Mouse (Mus musculus): ENCODE results near the gene Mlph. TPM values are rescaled to one million over a fixed set of nuclear protein-coding genes. Genes with fewer than 3 reads are reported as not detected.

Mlph gene
- polyA plus RNA-seq, 1 experiment from 2014 or later, result 8.8 TPM

GRCm38 (mm10) chr1:90967583-90967982 is 52.7 kb downstream of the Mlph start:
- Histone ChIP-seq H3K27me3 (ENCODE audit: control insufficient read depth, insufficient read depth, low read length) (no peaks in the 10 kb centered on the region), H3K36me3 (ENCODE audit: control insufficient read depth, insufficient read depth, low read length) (no peaks in the 10 kb centered on the region), H3K9me3 (ENCODE audit: control insufficient read depth, low read length) (no peaks in the 10 kb centered on the region), H3K4me1 (replicated peaks; ENCODE audit: control insufficient read depth, insufficient read depth) (0 out of 2 replicates have a peak, but pooled peaks cover 6% of the 10 kb centered on the region), H3K9ac (ENCODE audit: low read length) (no peak overlapping the region), H3K27ac (replicated peaks) (0 out of 2 replicates have a peak overlapping the region, but pooled peaks have one; percentile 18), H3K4me3 (ENCODE audit: low read depth, low read length) (no peak overlapping the region), H3K4me2 (replicated peaks; ENCODE audit: low read depth) (peak overlapping the region; percentile 32)
- ATAC-seq (ENCODE audit: low FRiP score, low TSS enrichment), result peak; percentile 19; the same call in 1 of the 2 replicates
- 44% methylated on average over 7 of the region's 7 CpGs for WGBS
- TF ChIP-seq EP300 (optimal IDR thresholded peaks at IDR 0.05), result no peak
- TF ChIP-seq CTCF (IDR thresholded peaks at IDR 0.05; ENCODE audit: low read depth), result no peak
- peak; percentile 73 for DNase-seq (ENCODE audit: low spot score)

GRCm38 (mm10) chr1:90968649-90969048 is 53.8 kb downstream of the Mlph start:
- H3K4me1 ChIP-seq (replicated peaks; ENCODE audit: control insufficient read depth, insufficient read depth), result peaks cover 5% of the 10 kb centered on the region; the same call in 1 of the 2 replicates
- DNase-seq (ENCODE audit: low spot score) (no peak), ATAC-seq (ENCODE audit: low FRiP score, low TSS enrichment) (no peak)
- H3K27ac ChIP-seq (replicated peaks), result no peak overlapping the region; the same call in 1 of the 2 replicates
- no peaks in the 10 kb centered on the region for H3K9me3 ChIP-seq (ENCODE audit: control insufficient read depth, low read length)
- H3K27me3 ChIP-seq (ENCODE audit: control insufficient read depth, insufficient read depth, low read length), result no peaks in the 10 kb centered on the region
- H3K4me2 ChIP-seq (replicated peaks; ENCODE audit: low read depth), result peak overlapping the region; percentile 56; the same call in 1 of the 2 replicates
- TF ChIP-seq EP300 (optimal IDR thresholded peaks at IDR 0.05) (no peak), CTCF (IDR thresholded peaks at IDR 0.05; ENCODE audit: low read depth) (no peak)
- no peak overlapping the region for H3K4me3 ChIP-seq (ENCODE audit: low read depth, low read length)
- WGBS, result 61% methylated on average over 4 of the region's 4 CpGs
- H3K9ac ChIP-seq (ENCODE audit: low read length), result no peak overlapping the region
- H3K36me3 ChIP-seq (ENCODE audit: control insufficient read depth, insufficient read depth, low read length), result no peaks in the 10 kb centered on the region

GRCm38 (mm10) chr1:90969347-90969784 is 54.5 kb downstream of the Mlph start, which contains the start of gene Rab17:
Rab17 (minus strand) TSS chr1:90969661.
- H3K9ac ChIP-seq (ENCODE audit: low read length), result peak within 1 kb of the TSS; percentile 36; the same call in 1 of the 2 replicates
- DNase-seq (ENCODE audit: low spot score) (peak; percentile 82), ATAC-seq (ENCODE audit: low FRiP score, low TSS enrichment) (peak; percentile 74)
- no peaks in the 10 kb centered on the region for H3K36me3 ChIP-seq (ENCODE audit: control insufficient read depth, insufficient read depth, low read length)
- TF ChIP-seq CTCF (IDR thresholded peaks at IDR 0.05; ENCODE audit: low read depth), result no peak
- TF ChIP-seq EP300 (optimal IDR thresholded peaks at IDR 0.05), result no peak
- no peaks in the 10 kb centered on the region for H3K9me3 ChIP-seq (ENCODE audit: control insufficient read depth, low read length)
- H3K27ac ChIP-seq (replicated peaks), result peak within 1 kb of the TSS; percentile 72
- no peaks in the 10 kb centered on the region for H3K27me3 ChIP-seq (ENCODE audit: control insufficient read depth, insufficient read depth, low read length)
- H3K4me1 ChIP-seq (replicated peaks; ENCODE audit: control insufficient read depth, insufficient read depth), result peaks cover 4% of the 10 kb centered on the region; the same call in 1 of the 2 replicates
- peak within 1 kb of the TSS; percentile 56 for H3K4me2 ChIP-seq (replicated peaks; ENCODE audit: low read depth)
- H3K4me3 ChIP-seq (ENCODE audit: low read depth, low read length), result peak within 1 kb of the TSS; percentile 16
- 13% methylated on average over 9 of the region's 9 CpGs for WGBS

- no peak overlapping the region for H3K4me3 ChIP-seq (ENCODE audit: low read depth, low read length)
Observed at GRCm38 (mm10) chr1:90969881-90970390, 55.1 kb downstream of the Mlph start.

GRCm38 (mm10) chr1:90972911-90973573 is 58.2 kb downstream of the Mlph start:
- Histone ChIP-seq H3K9me3 (ENCODE audit: control insufficient read depth, low read length) (no peaks in the 10 kb centered on the region), H3K36me3 (ENCODE audit: control insufficient read depth, insufficient read depth, low read length) (no peaks in the 10 kb centered on the region), H3K4me1 (replicated peaks; ENCODE audit: control insufficient read depth, insufficient read depth) (peaks cover 4% of the 10 kb centered on the region; the same call in 1 of the 2 replicates), H3K4me2 (replicated peaks; ENCODE audit: low read depth) (no peak overlapping the region), H3K27me3 (ENCODE audit: control insufficient read depth, insufficient read depth, low read length) (no peaks in the 10 kb centered on the region), H3K27ac (replicated peaks) (no peak overlapping the region), H3K4me3 (ENCODE audit: low read depth, low read length) (no peak overlapping the region), H3K9ac (ENCODE audit: low read length) (no peak overlapping the region)
- 17% methylated on average over 9 of the region's 9 CpGs for WGBS
- peak; percentile 100 for TF ChIP-seq CTCF (IDR thresholded peaks at IDR 0.05; ENCODE audit: low read depth)
- no peak for TF ChIP-seq EP300 (optimal IDR thresholded peaks at IDR 0.05)
- DNase-seq (ENCODE audit: low spot score), result peak; percentile 93
- peak; percentile 67 for ATAC-seq (ENCODE audit: low FRiP score, low TSS enrichment)

More at GRCm38 (mm10) chr1:90969881-90970390, 55.1 kb downstream of the Mlph start:
- WGBS, result 57% methylated on average over 10 of the region's 10 CpGs
- Histone ChIP-seq H3K36me3 (ENCODE audit: control insufficient read depth, insufficient read depth, low read length) (no peaks in the 10 kb centered on the region), H3K4me1 (replicated peaks; ENCODE audit: control insufficient read depth, insufficient read depth) (peaks cover 4% of the 10 kb centered on the region; the same call in 1 of the 2 replicates), H3K9me3 (ENCODE audit: control insufficient read depth, low read length) (no peaks in the 10 kb centered on the region), H3K9ac (ENCODE audit: low read length) (no peak overlapping the region), H3K27ac (replicated peaks) (peak overlapping the region; percentile 72; the same call in 1 of the 2 replicates), H3K27me3 (ENCODE audit: control insufficient read depth, insufficient read depth, low read length) (no peaks in the 10 kb centered on the region), H3K4me2 (replicated peaks; ENCODE audit: low read depth) (peak overlapping the region; percentile 56)
- no peak for TF ChIP-seq CTCF (IDR thresholded peaks at IDR 0.05; ENCODE audit: low read depth)
- TF ChIP-seq EP300 (optimal IDR thresholded peaks at IDR 0.05), result no peak
- peak; percentile 6; the same call in 1 of the 2 replicates for ATAC-seq (ENCODE audit: low FRiP score, low TSS enrichment)
- DNase-seq (ENCODE audit: low spot score), result no peak

- no peaks in the 10 kb centered on the region for H3K36me3 ChIP-seq (ENCODE audit: control insufficient read depth, insufficient read depth, low read length)
- H3K27ac ChIP-seq (replicated peaks), result no peak overlapping the region
- H3K9ac ChIP-seq (ENCODE audit: low read length), result no peak overlapping the region
- no peaks in the 10 kb centered on the region for H3K27me3 ChIP-seq (ENCODE audit: control insufficient read depth, insufficient read depth, low read length)
- TF ChIP-seq EP300 (optimal IDR thresholded peaks at IDR 0.05), result no peak
- no peak for TF ChIP-seq CTCF (IDR thresholded peaks at IDR 0.05; ENCODE audit: low read depth)
- peak; percentile 28; the same call in 1 of the 2 replicates for ATAC-seq (ENCODE audit: low FRiP score, low TSS enrichment)
- DNase-seq (ENCODE audit: low spot score), result no peak
- no peaks in the 10 kb centered on the region for H3K9me3 ChIP-seq (ENCODE audit: control insufficient read depth, low read length)
- 69% methylated on average over 2 of the region's 2 CpGs for whole genome bisulfite sequencing
- no peak overlapping the region for H3K4me3 ChIP-seq (ENCODE audit: low read depth, low read length)
- H3K4me1 ChIP-seq (replicated peaks; ENCODE audit: control insufficient read depth, insufficient read depth), result peaks cover 4% of the 10 kb centered on the region; the same call in 1 of the 2 replicates
- H3K4me2 ChIP-seq (replicated peaks; ENCODE audit: low read depth), result no peak overlapping the region
Observed at GRCm38 (mm10) chr1:90973574-90973911, 58.7 kb downstream of the Mlph start.
